Mouse (Mus musculus) megakaryocyte, adult 5-6 weeks (primary cell): ENCODE measurements around the gene Hormad1. TPM values are rescaled to one million over a fixed set of nuclear protein-coding genes. Genes with fewer than 3 reads are reported as not detected.
A peak's percentile ranks its signal among the peaks of the same experiment; 100 is the strongest.
"Not testable (repeated sequence)": the region's sequence is repeated elsewhere in the genome, so short reads cannot be mapped to it uniquely, and the experiment has no call there.

Experiments
- ATAC-seq: 2 replicates; pipeline ENCODE4 v1.8.0; 2016; ENCODE audit warnings: mild to moderate bottlenecking, inconsistent platforms; ENCODE audit not compliant: poor library complexity, severe bottlenecking
- total RNA-seq, 2 experiments: library from RNA; stranded (forward) in 1 of 2; stranded (reverse) in 1 of 2; fragments of 153-499, 151-499 nt in 1 of 2; fragments of 221-1000, 200-1000 nt in 1 of 2; gene quantifications; 2 replicates each; pipeline versions ENCODE4 v1.2.3 to v1.2.4; 2015 to 2017

Hormad1 gene
- total RNA-seq, 2 experiments from 2014 or later, result 0.48 TPM; not detected in 1

DNA sequence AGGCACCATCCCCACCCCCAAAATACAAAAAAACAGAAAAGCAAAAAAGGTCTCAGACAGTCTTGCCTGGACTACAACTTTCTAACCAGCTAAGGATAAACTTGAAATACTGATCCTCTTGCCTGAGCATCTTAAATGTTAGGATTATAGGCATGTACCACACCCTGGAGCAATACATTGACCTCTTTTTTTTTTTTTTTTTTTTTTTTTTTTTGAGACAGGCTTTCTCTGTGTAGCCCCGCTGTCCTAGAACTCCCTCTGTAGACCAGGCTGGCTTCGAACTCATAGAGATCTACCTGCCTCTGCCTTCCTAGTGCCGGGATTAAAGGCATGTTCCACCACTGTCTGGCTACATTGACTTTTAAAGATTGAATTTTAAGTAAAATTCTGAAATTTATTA is 1.3 kb downstream of the Hormad1 start:
- no peak for ATAC-seq

DNA sequence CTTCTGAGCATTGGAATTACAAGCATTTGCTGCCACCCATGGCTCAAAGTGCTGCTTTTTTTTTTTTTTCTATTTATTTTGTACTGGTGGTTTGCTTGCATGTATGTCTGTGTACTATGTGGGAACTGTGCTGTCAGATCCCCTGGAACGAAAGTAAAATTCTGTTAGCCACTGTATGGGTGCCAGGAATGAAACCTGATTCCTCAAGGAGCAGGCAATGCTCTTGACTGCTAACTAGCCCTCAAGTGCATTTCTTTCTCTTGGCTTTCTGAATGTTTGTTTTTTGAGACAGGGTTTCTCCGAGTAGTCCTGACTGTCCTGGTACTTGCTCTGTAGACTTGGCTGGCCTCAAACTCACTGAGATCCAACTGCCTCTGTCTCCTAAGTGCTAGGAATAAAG is 2.3 kb downstream of the Hormad1 start:
- no peak for ATAC-seq

DNA sequence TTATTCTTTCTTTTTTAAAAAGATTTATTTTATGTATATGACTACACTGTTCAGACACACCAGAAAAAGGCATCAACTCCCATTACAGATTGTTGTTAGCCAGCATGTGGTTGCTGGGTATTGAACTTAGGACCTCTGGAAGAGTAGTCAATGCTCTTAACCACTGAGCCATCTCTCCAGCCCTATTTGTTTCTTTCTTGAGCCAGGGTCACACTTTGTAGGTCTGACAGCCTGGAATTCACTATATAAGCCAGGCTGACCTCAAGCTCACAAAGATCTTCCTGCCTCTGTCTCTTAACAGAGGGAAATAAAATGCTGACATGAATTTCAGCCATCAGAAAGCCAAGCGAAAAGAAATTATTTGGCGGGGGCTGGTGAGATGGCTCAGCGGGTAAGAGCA is 10.1 kb downstream of the Hormad1 start:
- ATAC-seq, result no peak

DNA sequence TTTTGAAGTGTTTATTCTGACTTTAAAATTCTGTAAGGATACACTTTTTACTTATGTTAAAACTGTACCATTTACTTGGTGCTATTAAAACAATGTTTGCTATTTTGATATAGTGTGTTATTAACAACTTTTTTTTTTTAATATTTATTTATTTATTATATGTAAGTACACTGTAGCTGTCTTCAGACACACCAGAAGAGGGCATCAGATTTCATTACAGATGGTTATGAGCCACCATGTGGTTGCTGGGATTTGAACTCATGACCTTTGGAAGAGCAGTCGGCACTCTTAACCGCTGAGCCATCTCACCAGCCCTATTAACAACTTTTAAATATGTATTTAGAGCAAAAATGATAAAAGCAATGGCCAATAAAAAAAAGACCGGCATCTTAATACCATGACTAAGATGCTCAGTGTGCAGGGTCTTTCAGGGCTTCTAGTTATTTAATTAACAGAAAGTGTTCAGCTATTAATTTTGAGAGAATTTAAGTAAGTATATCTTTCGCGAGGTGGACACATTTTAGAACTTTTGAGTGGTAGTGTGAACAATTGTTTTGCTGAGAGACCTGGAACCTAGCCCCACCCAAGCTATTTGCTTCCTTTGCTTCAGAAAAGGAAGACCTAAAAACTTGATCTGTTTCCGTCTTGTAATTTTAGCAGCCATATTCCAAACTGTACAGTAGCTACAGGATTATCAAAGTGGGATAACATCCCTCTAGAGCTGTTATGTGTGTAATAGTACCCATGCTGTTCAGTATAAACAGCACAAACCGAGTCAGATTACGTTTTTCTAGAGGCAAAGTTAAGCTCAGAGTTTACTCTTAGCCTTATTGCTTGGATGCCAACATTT is 28.5 kb downstream of the Hormad1 start:
- ATAC-seq, result no peak

DNA sequence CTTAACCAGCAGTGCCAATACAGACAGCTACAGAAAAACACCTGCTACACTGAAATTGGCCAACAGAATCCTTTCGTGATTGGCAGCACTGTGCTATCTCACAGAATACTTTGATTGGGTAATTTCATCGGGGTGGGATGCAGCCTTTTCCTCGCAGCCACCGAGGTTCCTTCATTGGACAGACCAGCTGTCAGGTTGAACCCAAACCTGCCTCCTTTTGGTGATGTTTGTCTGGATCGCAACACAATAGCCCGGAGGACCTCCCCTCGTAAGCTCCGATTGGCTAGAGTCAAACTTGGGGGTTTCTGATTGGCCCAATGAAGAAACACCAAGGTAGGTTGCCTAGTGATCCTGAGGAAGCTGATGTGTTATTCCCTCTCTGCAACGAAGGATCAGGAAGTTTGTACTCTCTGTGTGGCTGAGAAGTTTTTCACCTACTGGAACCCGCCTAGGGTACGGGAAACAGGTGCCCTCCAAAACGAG is 29.2 kb downstream of the Hormad1 start, which contains the start of gene Golph3l:
Golph3l (plus strand) TSS at position 331 of the 483 bp plus-strand sequence.
- ATAC-seq, result peak; percentile 100

DNA sequence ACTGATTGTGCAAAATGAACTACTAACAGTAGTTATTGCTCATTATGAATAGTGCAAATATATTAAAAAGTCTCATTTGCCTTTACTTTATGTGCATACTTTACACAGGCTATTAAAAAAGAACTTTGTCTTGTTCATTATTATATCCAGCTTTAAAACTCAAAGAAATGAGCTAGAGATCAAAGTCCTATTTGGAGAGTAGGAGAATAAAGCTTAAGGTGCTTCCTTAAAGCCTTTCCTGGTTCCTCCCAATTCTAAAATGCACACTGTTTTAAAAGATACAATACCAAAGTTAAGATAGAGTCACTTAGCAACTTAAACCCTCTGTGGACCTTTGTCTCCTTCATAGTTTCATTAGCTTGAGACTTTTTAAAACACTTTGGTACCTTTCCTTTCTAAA is 39.3 kb downstream of the Hormad1 start:
- ATAC-seq, result no peak

DNA sequence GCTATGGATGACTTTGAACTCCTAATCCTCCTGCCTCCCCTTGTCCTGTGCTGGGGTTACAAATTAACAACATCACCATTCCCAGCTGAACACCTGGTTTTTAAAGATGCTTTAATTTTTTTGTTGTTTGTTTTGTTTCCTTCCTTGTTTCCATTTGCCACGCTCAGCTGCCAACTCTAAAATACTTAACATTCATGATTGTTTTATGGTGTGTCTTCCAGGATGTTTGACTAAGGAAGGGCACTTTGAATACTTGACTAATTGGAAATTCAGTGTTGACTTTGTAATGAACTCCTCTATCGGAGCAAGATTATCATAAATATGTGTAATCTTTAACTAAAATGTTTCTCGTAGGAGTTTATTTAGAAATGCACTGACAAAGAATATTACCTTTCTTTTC is 41.8 kb downstream of the Hormad1 start:
- no peak for ATAC-seq

DNA sequence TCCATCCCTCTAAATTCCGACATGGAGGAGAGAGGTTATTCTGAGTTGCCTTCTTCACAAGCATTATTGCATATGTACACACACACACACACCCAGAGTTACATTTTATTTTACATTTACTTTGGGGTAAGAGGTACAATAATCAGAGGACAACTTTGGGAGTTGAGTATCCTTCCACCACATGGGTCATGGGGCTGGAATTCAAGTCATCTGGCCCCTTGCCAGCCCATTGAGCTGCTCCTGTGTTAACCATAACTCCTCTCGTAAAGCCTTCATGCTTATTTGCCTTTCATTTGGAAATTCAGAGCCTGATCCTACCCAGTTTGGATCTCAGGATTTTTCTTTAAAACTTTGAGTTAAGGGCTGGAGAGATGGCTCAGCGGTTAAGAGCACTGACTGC is 46.6 kb downstream of the Hormad1 start:
- ATAC-seq, result no peak

DNA sequence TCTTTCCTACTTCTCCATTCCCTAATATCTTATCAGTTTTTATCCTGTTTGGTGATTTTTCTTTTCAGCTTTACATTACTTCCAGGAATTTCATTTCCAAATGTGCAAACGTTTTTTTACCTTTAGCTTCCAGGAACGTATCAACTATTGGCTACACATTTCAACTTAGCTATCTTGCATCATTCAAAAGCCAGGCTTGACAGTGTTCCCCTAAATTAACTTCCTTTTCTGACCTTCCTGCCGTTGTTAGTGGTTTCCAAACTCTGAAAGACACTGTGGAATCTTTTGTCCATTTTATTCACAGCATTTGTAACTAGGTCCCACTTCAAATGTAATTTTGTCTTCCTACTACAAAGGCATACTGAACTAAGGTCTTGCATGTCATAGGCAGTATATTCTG is 49.7 kb downstream of the Hormad1 start:
- peak; percentile 59 for ATAC-seq

DNA sequence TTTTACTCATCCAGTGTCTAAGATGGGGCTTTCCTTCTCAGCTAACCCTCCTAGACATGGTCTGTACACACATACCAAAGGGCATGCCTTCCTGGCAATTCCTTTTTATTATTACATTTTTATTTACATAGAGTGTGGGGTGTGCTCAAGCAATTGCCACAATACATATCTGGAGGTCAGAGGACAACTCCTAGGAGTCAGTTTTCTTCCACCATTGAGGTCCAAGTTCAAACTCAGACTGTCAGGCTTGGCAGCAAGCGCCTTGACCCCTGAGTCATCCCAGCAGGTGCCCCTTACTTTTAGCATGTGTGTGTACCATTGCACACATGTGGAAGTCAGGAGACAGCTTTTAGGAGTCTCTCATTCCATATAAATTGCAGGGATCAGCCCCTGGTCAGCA is 54.5 kb downstream of the Hormad1 start:
- no peak for ATAC-seq

DNA sequence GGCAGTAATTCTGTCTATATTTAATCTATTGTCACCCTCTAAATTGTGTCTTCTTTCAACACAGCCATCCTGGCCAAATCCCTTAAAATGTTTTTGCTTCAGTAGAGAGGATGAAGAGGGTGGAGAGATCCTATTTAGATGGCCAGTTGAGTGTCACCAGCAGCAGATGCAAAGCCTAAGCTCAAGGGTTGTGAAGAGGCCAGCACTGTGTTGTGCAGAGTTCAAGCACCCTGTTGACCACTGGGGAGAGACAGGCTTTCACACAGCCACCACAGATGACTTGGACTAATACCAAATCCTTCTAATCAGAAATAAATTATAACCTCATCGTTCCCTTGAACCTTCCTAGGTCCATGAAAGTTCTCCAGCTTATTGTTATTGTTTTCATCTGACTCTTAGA is 59.0 kb downstream of the Hormad1 start:
- ATAC-seq, result no peak

DNA sequence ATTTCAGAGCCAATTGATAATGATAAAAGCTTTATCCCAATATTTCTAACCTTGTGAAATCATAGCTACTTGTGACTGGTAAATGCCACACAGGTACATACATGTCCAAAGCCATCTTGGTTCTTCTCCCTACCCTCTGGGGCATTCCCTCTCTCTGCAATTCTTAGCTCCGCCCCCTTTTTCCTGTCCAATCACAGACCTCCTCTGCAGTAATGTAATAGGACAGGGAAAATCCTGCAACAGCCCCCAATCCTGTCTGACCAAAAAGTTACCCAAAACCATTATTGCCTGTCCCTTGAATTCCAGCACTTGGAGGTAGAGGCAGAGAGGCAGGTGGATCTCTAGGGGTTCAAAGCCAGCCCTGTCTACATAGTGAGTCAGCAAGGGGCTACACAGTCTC is 61.8 kb downstream of the Hormad1 start:
- ATAC-seq, result no peak

DNA sequence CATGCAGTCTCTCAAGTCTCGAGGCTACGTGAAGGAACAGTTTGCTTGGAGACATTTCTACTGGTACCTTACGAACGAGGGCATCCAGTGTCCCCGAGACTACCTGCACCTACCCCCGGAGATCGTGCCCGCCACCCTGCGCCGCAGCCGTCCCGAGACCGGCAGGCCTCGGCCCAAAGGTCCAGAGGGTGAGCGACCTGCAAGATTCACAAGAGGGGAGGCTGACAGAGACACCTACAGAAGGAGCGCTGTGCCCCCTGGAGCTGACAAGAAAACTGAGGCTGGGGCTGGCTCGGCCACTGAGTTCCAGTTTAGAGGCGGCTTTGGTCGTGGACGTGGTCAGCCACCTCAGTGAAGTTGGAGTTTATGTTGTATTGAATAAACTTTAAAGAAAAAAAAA is 62.9 kb downstream of the Hormad1 start:
- ATAC-seq, result not testable (repeated sequence)

DNA sequence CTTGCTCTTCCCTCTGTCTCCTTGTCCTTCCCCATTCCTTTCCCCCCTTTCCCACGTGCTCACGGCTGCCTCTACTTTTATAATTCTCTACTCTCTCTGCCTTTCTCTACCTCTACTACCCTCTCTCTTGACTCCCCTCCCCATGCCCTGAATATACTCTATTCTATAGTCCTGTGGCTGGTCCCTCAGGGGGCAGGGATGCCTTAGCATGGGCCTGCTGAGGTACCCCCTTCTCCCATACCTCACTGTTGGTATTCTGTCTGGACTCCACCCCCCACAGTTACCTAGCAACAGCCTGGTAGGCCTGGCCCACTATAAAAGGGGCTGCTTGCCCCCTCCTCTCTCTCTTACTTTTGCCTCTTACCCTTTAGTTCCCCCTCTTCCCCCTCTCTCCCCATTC is 64.1 kb downstream of the Hormad1 start:
- ATAC-seq, result no peak

DNA sequence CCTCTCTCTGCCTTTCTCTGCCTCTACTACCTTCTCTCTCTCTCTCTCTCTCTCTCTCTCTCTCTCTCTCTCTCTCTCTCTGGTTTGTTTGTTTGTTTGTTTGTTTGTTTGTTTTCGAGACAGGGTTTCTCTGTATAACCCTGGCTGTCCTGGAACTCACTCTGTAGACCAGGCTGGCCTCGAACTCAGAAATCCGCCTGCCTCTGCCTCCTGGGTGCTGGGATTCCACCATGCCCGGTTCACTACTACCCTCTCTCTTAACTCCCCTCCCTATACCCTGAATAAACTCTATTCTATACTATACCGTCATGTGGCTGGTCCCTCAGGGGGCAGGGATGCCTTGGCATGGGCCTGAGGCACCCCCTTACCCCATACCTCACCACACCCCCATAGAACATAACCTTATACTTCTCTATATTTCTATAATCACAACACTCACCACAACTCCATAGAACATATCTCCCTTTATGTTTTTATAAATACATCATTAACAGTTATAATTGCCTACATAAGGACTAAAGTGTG is 64.6 kb downstream of the Hormad1 start:
- ATAC-seq, result not testable (repeated sequence)

DNA sequence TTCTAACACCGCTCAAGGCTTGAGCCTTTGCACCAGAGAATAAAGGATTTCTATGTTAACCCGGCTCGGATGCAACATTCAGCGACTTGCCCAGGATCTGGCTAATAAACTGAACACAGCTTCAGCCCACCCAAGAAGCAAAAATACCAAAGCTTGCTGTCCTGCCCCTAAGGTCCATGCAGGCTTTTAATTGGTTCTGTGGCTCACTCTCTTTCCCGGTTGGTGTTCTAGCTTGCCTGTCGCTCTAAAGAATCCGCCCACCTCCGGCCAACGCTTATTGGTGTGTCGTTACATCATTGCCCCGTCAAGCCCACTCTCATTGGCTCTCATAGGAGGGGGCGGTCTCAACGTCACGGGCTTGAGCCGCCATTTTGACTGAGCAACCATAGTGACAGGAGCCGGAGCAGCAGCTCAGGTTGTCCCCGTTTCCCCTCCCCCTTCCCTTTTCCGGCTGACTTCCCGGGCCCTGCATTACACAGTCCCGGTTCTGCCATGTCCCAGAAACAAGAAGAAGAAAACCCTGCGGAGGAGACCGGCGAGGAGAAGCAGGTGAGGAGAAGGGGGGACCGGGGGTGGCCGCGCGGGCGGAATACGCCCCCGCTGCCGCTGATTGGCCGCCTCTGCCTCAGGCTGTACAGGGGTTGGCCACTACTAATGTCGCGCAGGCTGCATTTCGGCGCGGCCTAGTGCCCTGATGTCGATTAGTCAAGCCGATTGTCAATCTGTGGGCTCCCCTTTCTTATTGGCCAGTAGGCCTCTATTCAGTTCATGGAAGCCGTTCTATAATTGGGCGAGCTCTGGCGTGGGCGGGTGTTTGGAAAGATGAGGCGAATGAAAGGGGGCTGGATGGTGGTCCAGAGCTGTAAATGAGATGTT is 65.4 kb downstream of the Hormad1 start, which contains the start of gene Ensa:
Ensa (plus strand) TSS at position 366 of the 876 bp plus-strand sequence.
- peak; percentile 93 for ATAC-seq

DNA sequence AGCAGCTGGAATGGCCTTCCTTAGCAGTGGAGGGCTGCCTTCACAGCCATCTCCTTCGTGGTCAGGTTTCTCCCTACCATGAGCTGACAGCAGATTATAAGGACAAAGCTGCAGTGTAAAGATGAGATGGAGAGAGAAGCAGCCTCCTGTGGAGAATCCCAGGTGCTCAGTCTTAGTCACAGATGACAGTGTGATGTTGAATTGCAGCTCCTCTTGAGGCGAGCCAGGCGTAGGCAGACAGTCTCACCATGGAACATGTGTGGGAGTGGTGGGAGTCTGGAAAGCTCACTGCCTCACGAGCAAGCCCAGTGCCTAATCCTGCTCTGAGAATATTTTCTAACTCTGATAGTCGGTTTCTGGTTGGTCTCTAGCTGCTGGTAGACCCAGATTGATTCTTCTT is 68.3 kb downstream of the Hormad1 start:
- ATAC-seq, result no peak

DNA sequence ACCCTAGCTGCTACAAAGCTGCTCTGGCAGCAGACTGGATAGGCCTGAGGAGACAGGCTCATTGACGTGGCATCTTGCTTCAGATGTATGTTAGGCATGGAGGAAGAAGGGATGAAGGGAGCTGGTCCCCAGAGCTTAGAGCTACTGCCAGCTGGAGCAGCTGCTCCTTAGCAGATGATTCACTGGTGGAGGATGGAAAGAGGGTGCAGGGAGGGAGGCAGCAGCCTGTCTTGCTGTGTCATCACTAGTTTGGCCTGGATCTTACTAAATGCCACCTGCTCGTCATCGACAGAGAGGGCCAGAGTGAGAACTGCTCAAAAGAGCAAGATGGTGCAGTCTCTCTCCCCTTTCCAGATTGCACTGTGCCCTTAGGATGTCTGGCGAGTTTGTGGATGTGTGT is 70.3 kb downstream of the Hormad1 start:
- no peak for ATAC-seq

DNA sequence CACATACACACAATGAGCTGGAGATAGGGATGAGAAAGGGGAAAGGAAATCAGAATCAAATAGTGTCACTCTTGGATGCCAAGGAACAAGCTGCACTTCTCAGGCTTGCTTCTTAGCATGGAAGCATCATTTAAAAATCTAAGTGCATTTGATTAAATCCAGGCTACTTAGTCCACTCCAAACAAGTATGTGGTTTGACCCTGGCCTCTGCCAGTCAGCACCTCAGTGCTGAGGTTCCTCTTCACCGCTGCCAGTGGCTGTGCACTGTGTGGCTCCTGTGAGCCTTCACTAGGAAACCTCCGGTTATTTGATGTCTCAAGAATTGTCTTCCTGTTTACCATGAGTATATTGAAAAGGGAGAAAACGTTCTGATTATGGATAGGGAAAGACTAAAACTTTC is 71.4 kb downstream of the Hormad1 start:
- peak; percentile 67 for ATAC-seq

DNA sequence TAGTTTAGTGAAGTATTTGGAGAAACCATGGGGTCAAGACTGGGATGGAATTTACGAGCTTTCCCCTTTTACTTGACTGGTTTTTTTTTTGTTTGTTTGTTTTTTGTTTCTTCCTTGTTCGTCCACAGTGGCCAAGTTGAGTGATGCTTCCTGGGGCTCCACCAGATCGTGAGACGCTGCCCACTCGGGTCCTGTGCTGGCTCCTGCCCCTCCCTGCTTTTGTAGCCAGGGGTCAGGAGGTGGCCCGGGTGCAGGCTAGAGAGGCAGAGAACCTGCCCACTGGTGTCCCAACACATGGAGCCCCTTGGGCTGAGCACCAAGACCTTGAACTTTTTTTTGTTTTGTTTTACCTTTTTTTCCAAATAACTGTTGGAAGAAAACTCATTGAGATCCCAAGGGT is 71.8 kb downstream of the Hormad1 start:
- ATAC-seq, result no peak
